Mouse (Mus musculus): ENCODE data around the gene Otud7b. TPM values are rescaled to one million over a fixed set of nuclear protein-coding genes. Genes with fewer than 3 reads are reported as not detected.
"Not testable (repeated sequence)": the region's sequence is repeated elsewhere in the genome, so short reads cannot be mapped to it uniquely, and the experiment has no call there.

The Otud7b gene
- total RNA-seq, 2 experiments from 2014 or later, result 52.5 to 54.4 TPM

DNA sequence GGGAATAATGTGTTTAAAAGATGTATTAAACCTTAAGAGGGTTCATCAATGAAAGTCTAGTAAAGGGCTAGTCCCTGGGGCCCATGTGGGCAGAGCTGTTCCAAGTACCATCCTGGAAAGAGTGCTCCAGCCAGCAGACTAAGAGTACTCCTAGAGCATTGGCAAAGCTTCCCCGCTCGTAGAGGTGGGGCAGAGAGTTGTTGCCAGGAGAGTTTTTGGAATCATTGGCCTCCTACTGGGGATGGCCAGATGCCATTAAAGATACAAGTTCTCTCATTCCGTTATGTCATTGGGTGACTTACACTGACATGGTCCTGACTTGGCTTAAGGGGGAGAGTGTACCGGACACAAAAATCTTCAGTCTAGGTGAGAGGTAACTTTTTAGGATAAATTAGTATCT is 75.2 kb downstream of the Otud7b start:
- peak; percentile 62 for DNase-seq

DNA sequence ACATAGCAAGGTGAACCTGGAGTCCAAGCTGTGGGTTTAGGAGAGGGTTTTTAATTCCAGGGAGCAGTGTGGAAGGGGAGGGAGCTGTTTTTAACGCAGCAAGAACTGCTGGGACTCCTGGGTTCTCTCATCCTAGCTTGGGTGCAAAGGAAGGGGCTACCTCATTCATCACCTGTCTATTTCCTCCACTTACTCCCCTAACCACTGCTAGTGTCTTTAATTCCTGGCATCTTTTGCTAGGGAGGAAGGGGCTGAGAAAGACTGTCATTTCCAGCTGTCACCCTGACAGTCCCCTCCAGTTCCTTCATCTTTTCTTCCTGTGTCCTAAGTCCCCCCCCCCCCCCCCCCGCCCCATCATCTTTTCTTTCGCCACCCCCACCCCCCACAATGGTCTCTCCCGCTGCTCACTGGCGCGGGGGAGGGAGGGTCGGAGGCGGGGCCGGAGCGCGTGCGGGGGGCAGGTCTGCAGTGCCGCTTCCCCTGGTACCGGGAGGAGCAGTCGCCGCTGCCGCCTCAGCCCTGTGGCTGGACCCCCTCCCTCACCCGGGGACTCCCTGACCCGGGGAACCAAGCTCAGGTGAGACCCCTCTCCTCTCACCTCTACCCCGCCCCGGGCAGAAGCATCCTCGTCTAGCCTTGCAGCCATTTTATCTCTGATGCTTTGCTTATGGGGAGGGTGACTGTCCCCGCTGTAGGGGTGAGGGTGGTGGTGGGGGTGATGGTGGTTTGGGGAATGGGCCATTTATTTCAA is 76.6 kb downstream of the Otud7b start, which contains the start of gene Sv2a:
Sv2a (plus strand) TSS at position 425 of the 751 bp plus-strand sequence.
- DNase-seq, result no peak

DNA sequence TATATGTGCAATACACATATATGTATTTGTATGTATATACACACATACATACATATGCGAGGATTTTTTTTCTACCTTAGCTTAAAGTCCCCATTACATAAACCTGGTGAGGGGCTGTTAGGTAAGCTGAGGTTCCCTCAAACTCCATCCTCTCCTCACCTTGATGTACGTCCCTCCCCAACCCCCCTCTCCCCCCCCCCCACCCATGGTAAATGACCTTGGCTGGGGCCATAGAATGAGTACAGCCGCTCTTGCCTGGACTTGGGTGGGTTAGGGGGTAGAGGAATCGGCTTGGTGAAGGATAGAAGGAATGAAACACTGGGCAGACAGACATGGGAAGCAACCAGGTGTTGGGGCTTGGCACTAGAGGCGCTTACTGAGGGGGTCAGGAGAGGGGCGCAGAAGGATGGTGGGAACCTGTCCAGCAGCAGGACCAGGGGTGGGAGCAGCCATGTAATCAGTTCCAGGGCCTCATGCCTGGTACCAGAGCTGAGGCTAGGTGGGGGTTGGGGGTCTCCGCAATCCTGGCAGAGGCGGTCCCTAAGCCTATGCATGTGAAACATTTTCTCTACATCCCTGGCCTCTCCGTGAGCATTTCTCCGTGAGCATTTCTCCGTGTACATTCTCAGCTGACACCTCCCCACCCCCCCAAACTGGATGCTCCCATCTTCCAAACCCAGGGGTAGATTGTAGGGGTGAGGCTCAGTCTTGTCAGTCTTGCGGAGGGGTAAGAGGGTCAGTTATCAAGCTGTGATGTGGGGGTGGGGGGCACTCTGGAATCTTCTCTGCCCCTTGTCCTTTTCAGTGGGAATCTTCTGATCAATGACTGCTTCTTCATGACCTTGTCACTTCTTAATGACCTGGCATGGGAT is 77.4 kb downstream of the Otud7b start:
- DNase-seq, result no peak

DNA sequence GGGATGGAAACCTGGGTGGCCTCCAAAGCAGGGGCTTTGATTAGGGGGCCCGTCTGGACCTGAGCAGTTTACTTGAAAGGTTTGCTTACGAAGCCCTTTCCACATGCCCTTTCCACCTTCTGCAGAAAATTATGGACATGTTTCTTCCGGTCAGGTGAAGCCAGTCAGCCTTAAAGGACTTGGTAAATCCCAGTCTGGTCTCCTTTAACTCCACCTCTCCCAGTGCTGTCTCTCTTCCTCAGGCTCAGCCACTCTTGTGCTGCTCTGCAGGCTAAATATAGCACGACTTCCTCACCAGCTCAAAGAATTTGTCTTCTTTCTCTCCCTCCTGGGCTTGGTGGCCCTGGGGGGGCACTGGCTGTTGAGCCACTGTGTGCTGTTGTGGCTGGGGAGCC is 78.1 kb downstream of the Otud7b start:
- DNase-seq, result no peak

DNA sequence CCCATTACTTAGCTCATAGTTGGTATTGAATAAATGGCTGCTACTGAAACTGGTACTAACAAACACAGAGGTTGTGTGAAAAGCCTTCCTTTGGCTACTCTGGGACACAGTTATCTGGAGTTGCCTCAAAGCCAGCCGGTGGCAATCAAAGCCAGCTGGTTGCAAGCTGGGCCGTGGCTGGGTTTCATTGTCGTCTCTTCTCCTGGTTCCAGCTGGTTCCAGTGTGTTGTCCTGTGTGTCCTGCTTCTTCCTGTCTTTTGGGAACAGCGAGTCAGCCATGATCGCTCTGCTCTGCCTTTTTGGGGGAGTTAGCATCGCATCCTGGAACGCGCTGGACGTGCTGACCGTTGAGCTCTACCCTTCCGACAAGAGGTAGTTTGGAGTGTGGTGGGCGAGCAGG is 88.7 kb downstream of the Otud7b start:
- no peak for DNase-seq

DNA sequence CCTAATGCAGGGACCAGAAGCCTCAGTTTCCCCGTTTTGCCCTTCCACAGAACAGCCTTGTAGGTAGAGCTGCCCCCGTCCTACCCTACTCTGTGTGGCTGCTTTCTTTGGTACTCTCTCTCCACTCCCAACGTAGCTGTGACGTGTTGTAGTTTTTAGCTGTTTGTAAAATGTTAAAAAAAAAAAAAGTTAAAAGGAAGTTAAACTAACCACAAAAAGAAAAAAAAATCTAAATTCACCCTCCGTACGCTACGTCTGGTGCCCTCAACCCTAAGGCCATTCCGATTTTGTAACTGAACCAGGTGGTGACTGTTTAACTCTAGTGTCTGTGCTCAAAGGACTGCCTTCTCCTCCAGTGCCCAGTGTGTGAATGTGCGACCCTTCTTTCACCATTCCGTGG is 90.6 kb downstream of the Otud7b start:
- DNase-seq, result no peak

DNA sequence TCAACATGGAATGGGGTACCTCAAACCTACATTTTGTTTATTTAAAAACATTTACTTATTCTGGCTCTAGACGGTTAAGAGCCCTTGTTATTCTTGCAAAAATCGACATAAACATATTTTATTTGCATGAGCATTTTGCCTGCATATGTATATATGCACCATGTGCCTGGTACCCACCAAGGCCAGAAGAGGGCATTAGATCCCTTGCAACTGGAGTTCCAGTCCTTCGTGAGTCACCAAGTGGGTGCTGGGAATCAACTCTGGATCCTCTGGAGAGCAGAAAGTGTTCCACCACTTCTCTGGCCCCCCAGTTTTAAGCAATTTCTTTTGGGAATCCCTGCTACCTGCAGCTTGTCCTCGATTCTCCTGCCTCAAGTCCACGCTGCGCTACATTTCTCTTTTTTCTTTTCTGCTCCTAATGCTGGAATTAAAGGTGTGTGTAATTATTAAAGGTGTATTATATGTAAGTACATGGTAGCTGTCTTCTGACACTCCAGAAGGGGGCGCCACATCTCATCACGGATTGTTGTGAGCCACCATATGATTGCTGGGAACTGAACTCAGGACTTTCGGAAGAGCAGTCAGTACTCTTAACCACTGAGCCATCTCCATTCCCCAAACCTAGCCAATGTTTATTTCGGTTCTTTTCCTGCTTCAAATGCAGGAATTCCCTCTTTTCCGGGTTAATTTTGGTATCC is 91.4 kb downstream of the Otud7b start:
- DNase-seq, result no peak

DNA sequence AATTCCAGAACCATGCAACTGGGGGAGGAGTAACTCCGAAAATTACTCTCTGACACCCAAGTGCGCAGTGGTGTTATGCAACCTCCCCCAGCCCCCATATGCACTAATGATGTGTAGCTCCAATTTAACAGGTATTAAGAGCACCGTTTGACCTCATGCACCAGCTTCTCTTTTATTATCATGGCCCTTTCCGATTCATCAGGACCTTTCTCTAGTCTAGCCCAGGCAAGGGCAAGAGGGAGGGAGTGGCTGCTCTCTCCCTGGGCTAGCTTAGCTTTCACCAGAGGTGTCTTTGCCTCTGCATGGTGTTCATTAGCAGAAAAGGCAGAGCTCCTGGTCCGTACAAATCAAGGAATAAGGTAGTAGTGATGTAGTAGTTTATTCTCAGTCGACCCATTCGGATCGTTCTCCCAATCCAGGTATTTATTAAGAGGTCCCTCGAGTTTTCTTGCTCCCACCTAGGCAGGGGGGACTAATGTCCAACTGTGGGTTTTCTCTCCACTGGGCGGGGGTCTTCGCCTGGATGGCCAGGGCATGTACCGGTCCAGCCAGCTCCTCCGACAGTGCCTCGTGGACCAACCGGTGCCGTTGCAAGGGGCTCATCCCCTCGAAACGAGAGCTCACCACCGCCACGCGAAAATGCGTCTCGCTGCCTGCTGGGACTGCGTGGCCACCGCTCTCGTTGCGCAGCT is 92.3 kb downstream of the Otud7b start:
- DNase-seq, result no peak

DNA sequence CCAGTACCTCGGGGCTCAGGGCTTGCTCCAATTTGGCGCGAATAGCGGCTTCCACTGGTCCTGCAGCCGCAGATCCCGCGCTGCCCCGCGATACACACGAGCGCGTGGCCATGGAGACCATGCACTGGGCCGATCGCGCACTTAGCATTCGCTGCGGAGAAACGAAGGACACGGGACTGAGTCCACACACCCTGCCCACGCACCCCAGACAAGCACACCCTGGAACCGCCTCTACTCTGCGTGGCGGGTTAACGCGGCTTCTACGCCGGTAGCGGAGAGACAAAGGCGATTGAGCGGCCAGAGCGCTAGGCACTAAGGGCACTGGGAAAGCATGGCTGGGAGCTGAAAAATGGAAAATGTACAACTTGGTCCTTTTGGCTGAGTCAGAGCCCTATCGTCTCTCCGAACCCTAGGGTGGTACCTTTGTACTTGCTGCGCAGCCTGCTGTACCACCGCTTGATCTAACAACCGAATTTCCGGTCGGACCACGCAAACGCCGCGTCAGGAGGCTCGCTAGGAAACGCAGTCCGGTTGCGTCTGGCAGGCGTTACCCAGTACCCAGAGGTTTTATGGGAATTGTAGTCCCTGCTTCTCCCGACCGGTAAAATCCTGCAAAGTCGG is 92.9 kb downstream of the Otud7b start:
- peak; percentile 83 for DNase-seq

DNA sequence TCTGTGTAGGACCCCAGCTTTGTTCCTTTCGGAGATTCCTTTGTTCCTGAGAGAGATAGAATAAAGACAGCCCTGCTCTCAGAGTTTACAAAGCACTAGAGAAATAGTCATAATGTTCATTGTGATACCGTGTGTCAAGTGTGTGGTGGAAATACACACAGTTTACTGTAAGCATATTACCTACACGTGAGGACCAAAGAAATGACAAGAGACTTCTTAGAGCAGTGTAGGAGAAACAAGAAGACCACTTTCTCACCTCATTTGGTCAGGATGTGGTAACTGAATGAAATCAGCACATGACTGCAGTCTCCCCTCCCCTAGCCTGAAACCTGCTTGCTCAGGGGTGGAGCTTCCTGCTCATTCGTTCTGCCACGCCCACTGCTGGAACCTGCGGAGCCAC is 93.9 kb downstream of the Otud7b start:
- no peak for DNase-seq

DNA sequence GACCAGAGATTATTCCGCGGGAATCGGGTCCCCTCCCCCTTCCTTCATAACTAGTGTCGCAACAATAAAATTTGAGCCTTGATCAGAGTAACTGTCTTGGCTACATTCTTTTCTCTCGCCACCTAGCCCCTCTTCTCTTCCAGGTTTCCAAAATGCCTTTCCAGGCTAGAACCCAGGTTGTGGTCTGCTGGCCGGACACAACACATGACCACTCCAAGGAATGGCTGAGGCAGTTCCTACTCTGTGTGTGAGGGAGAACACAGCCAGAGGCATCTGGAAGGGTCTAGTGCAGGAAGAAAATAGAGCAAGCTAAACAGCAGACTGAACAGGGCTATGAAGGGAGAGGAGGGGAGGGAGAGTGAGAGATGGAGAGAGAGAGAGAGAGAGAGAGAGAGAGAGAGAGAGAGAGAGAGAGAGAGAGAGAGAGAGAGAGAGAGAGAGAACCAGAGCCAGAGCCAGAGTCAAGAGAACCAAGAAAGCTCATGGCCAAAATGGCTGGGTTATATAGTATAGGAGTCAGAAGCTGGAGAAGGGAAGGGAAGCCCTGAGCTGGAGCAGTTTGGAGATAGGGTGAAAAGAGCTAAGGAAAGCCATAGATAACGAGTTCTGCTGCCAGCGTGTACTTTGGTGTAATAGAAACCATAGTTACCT is 94.4 kb downstream of the Otud7b start:
- DNase-seq, result not testable (repeated sequence)

DNA sequence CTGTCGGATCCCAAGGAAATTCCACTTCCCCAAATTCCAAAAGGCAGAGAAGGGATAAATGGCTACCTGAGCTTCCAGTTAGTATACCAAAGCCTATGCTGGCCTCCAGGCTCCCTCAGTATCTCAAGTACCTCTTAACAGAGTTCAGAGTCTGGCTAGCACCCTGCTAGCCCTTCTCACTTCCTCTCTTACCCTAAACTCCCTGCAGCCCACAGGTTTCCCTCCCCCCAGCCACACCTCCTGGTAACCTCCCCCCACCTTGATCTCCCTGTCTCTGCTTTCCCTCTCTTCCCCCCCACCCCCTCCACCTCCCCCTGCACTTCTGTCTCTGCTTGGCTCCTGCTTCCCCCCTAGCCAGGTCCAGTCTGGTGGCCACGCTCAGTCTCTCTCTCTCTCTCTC is 95.4 kb downstream of the Otud7b start:
- DNase-seq, result no peak

DNA sequence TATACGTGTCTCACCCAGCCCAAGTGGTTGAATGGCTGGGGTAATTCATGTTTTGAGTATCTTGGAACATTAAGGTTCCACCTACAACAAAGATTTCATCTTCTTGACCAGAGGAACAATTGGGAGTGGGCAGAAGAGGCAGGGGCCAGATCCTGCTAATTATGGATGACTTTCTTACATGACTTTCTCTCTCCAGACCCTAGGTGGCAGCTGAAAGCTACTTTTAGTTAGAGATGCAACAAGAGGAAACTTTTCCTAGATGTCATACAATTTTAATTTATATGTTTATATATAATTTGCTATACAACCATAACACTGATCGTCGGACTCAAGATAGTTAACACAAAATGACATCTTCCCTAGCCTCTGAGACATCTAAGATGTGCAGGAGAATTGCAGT is 103.5 kb downstream of the Otud7b start:
- DNase-seq, result no peak

DNA sequence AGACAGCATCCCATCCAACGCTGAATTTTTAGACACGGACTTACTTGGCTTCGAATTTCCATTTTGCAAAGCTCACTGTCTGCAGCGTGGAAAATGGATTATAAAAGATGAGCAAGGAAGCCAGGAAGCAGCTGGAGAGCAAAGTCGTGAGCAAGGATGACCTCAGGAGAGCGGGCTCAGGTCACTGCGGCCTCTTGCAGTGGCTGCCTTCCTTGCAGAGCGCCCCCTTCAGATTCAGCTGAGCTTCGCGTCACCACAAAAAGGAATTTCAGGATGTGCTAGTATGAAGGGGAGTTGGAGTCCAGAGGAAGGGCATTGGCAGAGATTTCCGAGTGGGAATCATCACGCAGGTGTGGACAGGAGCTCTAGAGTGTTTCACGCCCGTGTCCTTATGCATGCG is 104.9 kb downstream of the Otud7b start:
- no peak for DNase-seq

Other genes with a start within 250 kb of the Otud7b start
- 10 to 100 TPM; 11.8 to 17.6 TPM for gene Prpf3, start 248.6 kb upstream of the Otud7b start, total RNA-seq (2021)
- 100 to 1,000 TPM; 277 to 284 TPM for gene Mrps21, start 233.0 kb upstream of the Otud7b start, total RNA-seq (2021)
- gene Ciart, start 222.3 kb upstream of the Otud7b start, total RNA-seq (2021), result 1 to 10 TPM in 1 of 2 experiments, under 1 TPM in 1; 0.82 to 7.7 TPM
- 1 to 10 TPM; 2.8 to 3.7 TPM for gene BC028528, start 212.5 kb upstream of the Otud7b start, total RNA-seq (2021)
- gene Aph1a, start 210.6 kb upstream of the Otud7b start, total RNA-seq (2021), result 10 to 100 TPM; 43.9 to 51.9 TPM
- 10 to 100 TPM; 78.0 to 92.8 TPM for gene Car14, start 199.8 kb upstream of the Otud7b start, total RNA-seq (2021)
- 10 to 100 TPM; 67.4 to 69.1 TPM for gene Anp32e, start 175.3 kb upstream of the Otud7b start, total RNA-seq (2021)
- 10 to 100 TPM; 23.2 to 39.8 TPM for gene Plekho1, start 108.5 kb upstream of the Otud7b start, total RNA-seq (2021)
- 10 to 100 TPM; 17.0 to 22.2 TPM for gene Vps45, start 46.1 kb upstream of the Otud7b start, total RNA-seq (2021)
- gene Mtmr11, start 57.5 kb downstream of the Otud7b start, total RNA-seq (2021), result 1 to 10 TPM; 2.5 to 4.1 TPM
- gene Sf3b4, start 67.8 kb downstream of the Otud7b start, total RNA-seq (2021), result 10 to 100 TPM in 1 of 2 experiments, 1 to 10 TPM in 1; 8.8 to 10.3 TPM
- gene Sv2a, start 76.6 kb downstream of the Otud7b start, total RNA-seq (2021), result 1 to 10 TPM in 1 of 2 experiments, under 1 TPM in 1; 0.92 to 1.3 TPM
- 10 to 100 TPM; 22.4 to 28.2 TPM for gene Bola1, start 115.2 kb downstream of the Otud7b start, total RNA-seq (2021)
- 1 to 10 TPM; 1.7 TPM for gene Hist2h2ab, start 115.3 kb downstream of the Otud7b start, total RNA-seq (2021)
- 10 to 100 TPM; 12.1 to 12.5 TPM for gene Hist2h2ac, start 116.4 kb downstream of the Otud7b start, total RNA-seq (2021)
- 1 to 10 TPM; 4.5 to 5.3 TPM for gene Hist2h2be, start 116.6 kb downstream of the Otud7b start, total RNA-seq (2021)
- 10 to 100 TPM in 1 of 2 experiments, 1 to 10 TPM in 1; 7.1 to 11.4 TPM for gene Hist2h3c2, start 134.6 kb downstream of the Otud7b start, total RNA-seq (2021)
- gene Hist2h2aa2, start 135.7 kb downstream of the Otud7b start, total RNA-seq (2021), result 100 to 1,000 TPM; 213 to 222 TPM
- 1 to 10 TPM; 4.9 to 5.7 TPM for gene Hist2h2aa1, start 141.0 kb downstream of the Otud7b start, total RNA-seq (2021)
- gene Hist2h3c1, start 142.2 kb downstream of the Otud7b start, total RNA-seq (2021), result not detected
- 1 to 10 TPM; 7.5 to 8.7 TPM for gene Hist2h4, start 158.8 kb downstream of the Otud7b start, total RNA-seq (2021)
- gene Hist2h3b, start 164.1 kb downstream of the Otud7b start, total RNA-seq (2021), result 10 to 100 TPM; 24.6 to 29.5 TPM
- 10 to 100 TPM; 30.8 to 37.0 TPM for gene Hist2h2bb, start 165.2 kb downstream of the Otud7b start, total RNA-seq (2021)
- gene Fcgr1, start 189.4 kb downstream of the Otud7b start, total RNA-seq (2021), result under 1 TPM; 0.33 to 0.40 TPM

All from gastrocnemius, postnatal 25 days (tissue).